Mouse (Mus musculus): ENCODE data around the gene Myo9b. TPM values are rescaled to one million over a fixed set of nuclear protein-coding genes. Genes with fewer than 3 reads are reported as not detected.

Myo9b gene
- total and polyA plus RNA-seq, 2 experiments from 2014 or later = 8.6 to 38.4 TPM

DNA sequence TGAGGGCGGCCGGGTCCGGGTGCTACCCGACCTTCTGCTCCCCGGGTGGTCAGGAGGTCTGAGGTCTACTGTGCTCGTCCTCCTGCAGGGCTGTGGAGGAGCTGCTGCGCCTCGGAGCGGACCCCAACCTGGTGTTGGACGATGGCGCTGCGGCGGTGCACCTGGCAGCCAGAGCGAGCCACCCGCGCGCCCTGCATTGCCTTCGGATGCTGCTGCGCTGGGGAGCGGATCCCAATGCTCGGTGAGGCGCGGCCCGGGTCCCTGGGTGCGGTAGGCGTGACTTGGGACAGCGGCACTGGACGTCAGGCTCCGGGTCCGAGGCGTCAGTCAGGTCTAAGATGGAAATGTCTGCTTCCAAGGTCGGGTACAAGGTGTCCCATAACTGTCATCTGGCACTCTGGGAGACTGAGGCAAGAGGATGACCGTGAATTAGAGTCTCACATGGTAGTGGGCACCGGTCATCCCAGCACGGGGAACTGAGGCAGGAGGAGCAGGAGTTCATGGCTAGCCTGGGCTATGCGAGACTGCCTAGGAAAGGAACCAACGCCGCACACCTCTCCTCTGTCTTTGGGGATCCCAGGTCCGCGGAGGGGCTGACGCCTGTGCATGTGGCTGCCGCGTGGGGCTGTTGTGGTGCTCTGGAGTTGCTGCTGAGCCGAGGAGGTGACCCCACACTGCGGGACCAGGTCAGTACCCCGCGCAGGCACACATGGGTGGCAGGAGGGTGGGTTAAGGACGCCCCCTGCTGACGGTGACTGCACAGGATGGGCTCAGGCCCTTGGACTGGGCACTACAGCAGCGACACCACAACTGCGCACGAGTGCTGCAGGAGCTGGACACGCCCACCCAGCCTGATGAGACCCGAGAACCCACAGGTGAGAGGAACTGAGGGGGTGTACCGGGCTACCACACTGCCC lies 133.8 kb downstream of the Myo9b start:
- ATAC-seq (peak; percentile 57), DNase-seq (ENCODE audit: low spot score) (peak; percentile 56)
- H3K27ac ChIP-seq = no peak overlapping the region
- peak overlapping the region; percentile 45 for H3K4me3 ChIP-seq (ENCODE audit: low read length)
- peak overlapping the region; percentile 42; the same call in 1 of the 2 replicates for H3K9ac ChIP-seq (replicated peaks; ENCODE audit: low read length)
- H3K27me3 ChIP-seq (ENCODE audit: insufficient read depth, low read length) = no peaks in the 10 kb centered on the region
- 1% methylated on average over 55 of the region's 55 CpGs for WGBS
- peak; percentile 75 for TF ChIP-seq CTCF (IDR thresholded peaks at IDR 0.05; ENCODE audit: low read depth)
- peaks cover 9% of the 10 kb centered on the region; the same call in 1 of the 2 replicates for H3K4me1 ChIP-seq (ENCODE audit: insufficient read depth, low read length)
- H3K36me3 ChIP-seq (ENCODE audit: insufficient read depth, low read length) = no peaks in the 10 kb centered on the region
- H3K4me2 ChIP-seq (ENCODE audit: low read depth, low read length) = peak overlapping the region; percentile 97
- no peaks in the 10 kb centered on the region for H3K9me3 ChIP-seq (ENCODE audit: low read length)

DNA sequence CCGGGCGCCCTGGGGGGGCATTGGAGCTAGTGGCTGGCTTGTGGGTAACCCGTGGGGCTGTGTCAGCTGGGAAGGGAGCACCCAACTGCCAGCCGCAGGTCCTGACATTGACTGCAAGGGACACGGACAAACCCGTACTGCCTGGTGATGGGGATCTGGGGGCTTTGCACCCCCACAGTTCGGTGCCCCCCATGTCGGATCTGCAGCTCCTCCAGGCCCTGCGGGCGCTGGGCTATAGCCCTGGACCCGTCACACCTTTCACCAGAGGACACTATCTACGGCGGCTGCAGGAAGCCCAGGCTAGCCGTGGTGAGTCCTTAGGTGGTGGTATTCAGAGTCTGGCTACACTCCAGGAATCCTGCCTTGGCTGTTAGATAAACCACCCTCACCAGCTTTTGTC lies 134.9 kb downstream of the Myo9b start:
- 95% methylated on average over 14 of the region's 14 CpGs for WGBS
- Histone ChIP-seq H3K27me3 (ENCODE audit: insufficient read depth, low read length) (no peaks in the 10 kb centered on the region), H3K9me3 (ENCODE audit: low read length) (no peaks in the 10 kb centered on the region), H3K4me3 (ENCODE audit: low read length) (no peak overlapping the region), H3K9ac (replicated peaks; ENCODE audit: low read length) (no peak overlapping the region), H3K36me3 (ENCODE audit: insufficient read depth, low read length) (no peaks in the 10 kb centered on the region), H3K4me2 (ENCODE audit: low read depth, low read length) (no peak overlapping the region), H3K27ac (no peak overlapping the region), H3K4me1 (ENCODE audit: insufficient read depth, low read length) (peaks cover 9% of the 10 kb centered on the region; the same call in 1 of the 2 replicates)
- TF ChIP-seq CTCF (IDR thresholded peaks at IDR 0.05; ENCODE audit: low read depth) = no peak
- ATAC-seq (no peak), DNase-seq (ENCODE audit: low spot score) (no peak)

DNA sequence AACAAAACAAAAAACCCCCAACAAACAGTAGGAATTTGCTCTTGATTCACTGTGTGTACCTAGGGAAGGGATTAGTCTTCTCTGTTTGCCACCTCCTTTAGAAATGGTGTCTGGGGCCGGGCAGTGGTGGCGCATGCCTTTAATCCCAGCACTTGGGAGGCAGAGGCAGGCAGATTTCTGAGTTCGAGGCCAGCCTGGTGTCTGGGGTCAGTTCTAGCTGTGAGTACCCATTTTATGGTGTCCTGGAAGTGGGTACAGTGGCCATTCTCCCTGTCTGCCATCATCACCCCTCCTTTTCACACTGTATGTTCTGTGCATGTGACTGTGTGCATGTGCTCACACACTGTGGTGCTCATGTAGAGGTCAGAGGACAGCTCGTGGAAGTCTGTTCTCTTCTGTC lies 135.7 kb downstream of the Myo9b start:
- 92% methylated on average over 4 of the region's 4 CpGs for WGBS
- Histone ChIP-seq H3K27ac (no peak overlapping the region), H3K4me3 (ENCODE audit: low read length) (no peak overlapping the region), H3K36me3 (ENCODE audit: insufficient read depth, low read length) (no peaks in the 10 kb centered on the region), H3K9me3 (ENCODE audit: low read length) (no peaks in the 10 kb centered on the region), H3K27me3 (ENCODE audit: insufficient read depth, low read length) (no peaks in the 10 kb centered on the region), H3K4me1 (ENCODE audit: insufficient read depth, low read length) (peaks cover 9% of the 10 kb centered on the region; the same call in 1 of the 2 replicates), H3K4me2 (ENCODE audit: low read depth, low read length) (no peak overlapping the region), H3K9ac (replicated peaks; ENCODE audit: low read length) (no peak overlapping the region)
- ATAC-seq = no peak
- TF ChIP-seq CTCF (IDR thresholded peaks at IDR 0.05; ENCODE audit: low read depth) = no peak
- DNase-seq (ENCODE audit: low spot score) = no peak

Other genes starting within 250 kb of the Myo9b start
- gene Haus8, start 220 bp downstream of the Myo9b start, total RNA-seq (2014; rRNA removed) = 24.0 and 48.3 TPM in 2 replicates
- 45.1 TPM in 2 replicates for gene Haus8, start 220 bp downstream of the Myo9b start, polyA plus RNA-seq (2015; fragmentation: Nextera tagmentation; extraction: Ambion mirVana)
- gene Use1, start 94.1 kb downstream of the Myo9b start, total RNA-seq (2014; rRNA removed) = 116 and 119 TPM in 2 replicates
- 123 and 129 TPM in 2 replicates for gene Use1, start 94.1 kb downstream of the Myo9b start, polyA plus RNA-seq (2015; fragmentation: Nextera tagmentation; extraction: Ambion mirVana)
- gene Ocel1, start 98.6 kb downstream of the Myo9b start, total RNA-seq (2014; rRNA removed) = 11.8 and 12.3 TPM in 2 replicates
- 5.0 and 5.8 TPM in 2 replicates for gene Ocel1, start 98.6 kb downstream of the Myo9b start, polyA plus RNA-seq (2015; fragmentation: Nextera tagmentation; extraction: Ambion mirVana)
- gene Nr2f6, start 109.2 kb downstream of the Myo9b start, total RNA-seq (2014; rRNA removed) = 127 and 129 TPM in 2 replicates
- gene Nr2f6, start 109.2 kb downstream of the Myo9b start, polyA plus RNA-seq (2015; fragmentation: Nextera tagmentation; extraction: Ambion mirVana) = 33.8 and 34.1 TPM in 2 replicates
- 2.9 and 4.8 TPM in 2 replicates for gene Ushbp1, start 123.1 kb downstream of the Myo9b start, total RNA-seq (2014; rRNA removed)
- 5.1 and 5.3 TPM in 2 replicates for gene Ushbp1, start 123.1 kb downstream of the Myo9b start, polyA plus RNA-seq (2015; fragmentation: Nextera tagmentation; extraction: Ambion mirVana)
- gene Babam1, start 124.1 kb downstream of the Myo9b start, total RNA-seq (2014; rRNA removed) = 75.6 and 103 TPM in 2 replicates
- 94.7 and 95.0 TPM in 2 replicates for gene Babam1, start 124.1 kb downstream of the Myo9b start, polyA plus RNA-seq (2015; fragmentation: Nextera tagmentation; extraction: Ambion mirVana)
- gene Ankle1, start 133.3 kb downstream of the Myo9b start, total RNA-seq (2014; rRNA removed) = 5.1 and 12.0 TPM in 2 replicates
- gene Ankle1, start 133.3 kb downstream of the Myo9b start, polyA plus RNA-seq (2015; fragmentation: Nextera tagmentation; extraction: Ambion mirVana) = 5.1 and 5.9 TPM in 2 replicates
- gene Abhd8, start 190.9 kb downstream of the Myo9b start, total RNA-seq (2014; rRNA removed) = 325 and 330 TPM in 2 replicates
- 190 and 195 TPM in 2 replicates for gene Abhd8, start 190.9 kb downstream of the Myo9b start, polyA plus RNA-seq (2015; fragmentation: Nextera tagmentation; extraction: Ambion mirVana)
- 77.9 and 127 TPM in 2 replicates for gene Mrpl34, start 192.2 kb downstream of the Myo9b start, total RNA-seq (2014; rRNA removed)
- gene Mrpl34, start 192.2 kb downstream of the Myo9b start, polyA plus RNA-seq (2015; fragmentation: Nextera tagmentation; extraction: Ambion mirVana) = 155 and 164 TPM in 2 replicates
- gene Dda1, start 196.5 kb downstream of the Myo9b start, total RNA-seq (2014; rRNA removed) = 191 and 195 TPM in 2 replicates
- gene Dda1, start 196.5 kb downstream of the Myo9b start, polyA plus RNA-seq (2015; fragmentation: Nextera tagmentation; extraction: Ambion mirVana) = 241 and 246 TPM in 2 replicates
- 78.6 and 80.5 TPM in 2 replicates for gene Ano8, start 213.2 kb downstream of the Myo9b start, total RNA-seq (2014; rRNA removed)
- gene Ano8, start 213.2 kb downstream of the Myo9b start, polyA plus RNA-seq (2015; fragmentation: Nextera tagmentation; extraction: Ambion mirVana) = 4.7 and 5.3 TPM in 2 replicates
- gene Gtpbp3, start 215.4 kb downstream of the Myo9b start, total RNA-seq (2014; rRNA removed) = 36.1 and 58.5 TPM in 2 replicates
- gene Gtpbp3, start 215.4 kb downstream of the Myo9b start, polyA plus RNA-seq (2015; fragmentation: Nextera tagmentation; extraction: Ambion mirVana) = 12.1 and 15.5 TPM in 2 replicates
- gene Plvap, start 239.0 kb downstream of the Myo9b start, total RNA-seq (2014; rRNA removed) = 8.0 and 8.3 TPM in 2 replicates
- gene Plvap, start 239.0 kb downstream of the Myo9b start, polyA plus RNA-seq (2015; fragmentation: Nextera tagmentation; extraction: Ambion mirVana) = 10.2 and 15.3 TPM in 2 replicates

Data from hindbrain, postnatal 0 days (tissue).